Mouse (Mus musculus) bone marrow macrophage, adult 2 months (primary cell): ENCODE measurements at regions not wholly inside any gene's neighbourhood (a gene's known extent, or its start where the extent isn't known, plus 50 kb on each side); places are given as distances from the start of the nearest gene placed in this dataset.

Source experiments
- H3K27ac ChIP-seq: 2 replicates; pipeline ENCODE4 v1.5.1; 2012; ENCODE audit warnings: low read depth, low read length; ENCODE audit not compliant: insufficient read depth
- H3K4me1 ChIP-seq: 2 replicates; pipeline ENCODE4 v1.6.1; 2012; ENCODE audit warnings: low read length; ENCODE audit not compliant: control insufficient read depth, insufficient read depth
- H3K4me3 ChIP-seq: 2 replicates; pipeline ENCODE4 v1.5.1; 2012; ENCODE audit warnings: mild to moderate bottlenecking, low read length, moderate library complexity; ENCODE audit not compliant: insufficient read depth
- CTCF ChIP-seq: IDR thresholded peaks from 2 replicates; pipeline ENCODE4 v1.5.1; 2012; ENCODE audit warnings: low read depth, mild to moderate bottlenecking, low read length, moderate library complexity
- POLR2A ChIP-seq: IDR thresholded peaks from 2 replicates; pipeline ENCODE4 v1.6.1; 2012; ENCODE audit warnings: mild to moderate bottlenecking, low read depth, low read length, borderline replicate concordance

- no peak for TF ChIP-seq CTCF
- TF ChIP-seq POLR2A = no peak
- Histone ChIP-seq H3K27ac (no peak overlapping the region), H3K4me3 (no peak overlapping the region), H3K4me1 (no peaks in the 10 kb centered on the region)
Measured at GRCm38 (mm10) chr14:48815231-48815728, 141.7 kb upstream of the Otx2 start.

- Histone ChIP-seq H3K4me1 (no peaks in the 10 kb centered on the region), H3K4me3 (no peak overlapping the region), H3K27ac (no peak overlapping the region)
- TF ChIP-seq CTCF = no peak
- TF ChIP-seq POLR2A = no peak
Measured at GRCm38 (mm10) chr14:48812741-48813495, 139.3 kb upstream of the Otx2 start.

DNA sequence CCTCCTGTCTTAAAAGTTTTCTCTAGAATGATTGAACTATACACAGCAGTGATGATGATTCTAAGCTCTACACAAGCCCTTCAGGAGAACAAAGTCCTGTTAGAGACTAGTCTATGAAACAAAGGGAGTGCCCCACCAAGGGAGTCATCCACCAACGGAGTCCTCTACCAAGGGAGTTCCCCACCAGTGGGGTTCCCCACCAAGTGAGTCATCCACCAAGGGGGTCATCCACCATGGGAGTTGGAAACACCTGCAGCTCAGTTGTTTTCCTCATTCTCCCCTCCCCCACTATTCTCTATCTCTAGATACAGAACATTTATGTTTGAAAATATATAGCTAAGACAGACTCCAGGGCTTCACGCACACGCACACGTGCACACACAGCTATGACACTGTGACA lies 130.5 kb upstream of the Otx2 start:
- no peak overlapping the region for H3K4me3 ChIP-seq
- H3K27ac ChIP-seq = no peak overlapping the region
- TF ChIP-seq CTCF (no peak), POLR2A (no peak)
- H3K4me1 ChIP-seq = no peaks in the 10 kb centered on the region

- no peak for TF ChIP-seq CTCF
- no peak for TF ChIP-seq POLR2A
Measured at GRCm38 (mm10) chr14:48801283-48801682, 127.7 kb upstream of the Otx2 start.

GRCm38 (mm10) chr14:48800857-48801256 lies 127.2 kb upstream of the Otx2 start:
- Histone ChIP-seq H3K27ac (no peak overlapping the region), H3K4me1 (no peaks in the 10 kb centered on the region), H3K4me3 (no peak overlapping the region)
- TF ChIP-seq CTCF = no peak

More at GRCm38 (mm10) chr14:48801283-48801682, 127.7 kb upstream of the Otx2 start:
- Histone ChIP-seq H3K4me3 (no peak overlapping the region), H3K27ac (no peak overlapping the region), H3K4me1 (no peaks in the 10 kb centered on the region)

DNA sequence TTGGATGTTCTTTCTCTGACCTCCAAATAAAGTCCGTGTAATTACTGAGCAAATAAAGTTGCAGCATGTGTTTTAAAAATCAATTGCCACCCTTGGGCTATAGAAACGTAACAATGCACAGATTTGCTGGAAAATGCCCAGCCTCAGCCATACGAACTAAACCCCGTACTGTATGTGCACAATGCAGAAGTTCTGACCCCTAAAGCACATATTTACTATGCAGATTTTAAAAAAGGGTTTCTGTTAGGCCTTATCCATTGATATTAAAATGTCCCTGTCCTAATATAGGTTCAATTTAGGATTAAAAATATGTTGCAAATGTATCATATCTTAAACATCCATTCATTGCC lies 126.5 kb upstream of the Otx2 start:
- H3K4me3 ChIP-seq = no peak overlapping the region
- no peak overlapping the region for H3K27ac ChIP-seq
- H3K4me1 ChIP-seq = no peaks in the 10 kb centered on the region
- TF ChIP-seq CTCF (no peak), POLR2A (no peak)

DNA sequence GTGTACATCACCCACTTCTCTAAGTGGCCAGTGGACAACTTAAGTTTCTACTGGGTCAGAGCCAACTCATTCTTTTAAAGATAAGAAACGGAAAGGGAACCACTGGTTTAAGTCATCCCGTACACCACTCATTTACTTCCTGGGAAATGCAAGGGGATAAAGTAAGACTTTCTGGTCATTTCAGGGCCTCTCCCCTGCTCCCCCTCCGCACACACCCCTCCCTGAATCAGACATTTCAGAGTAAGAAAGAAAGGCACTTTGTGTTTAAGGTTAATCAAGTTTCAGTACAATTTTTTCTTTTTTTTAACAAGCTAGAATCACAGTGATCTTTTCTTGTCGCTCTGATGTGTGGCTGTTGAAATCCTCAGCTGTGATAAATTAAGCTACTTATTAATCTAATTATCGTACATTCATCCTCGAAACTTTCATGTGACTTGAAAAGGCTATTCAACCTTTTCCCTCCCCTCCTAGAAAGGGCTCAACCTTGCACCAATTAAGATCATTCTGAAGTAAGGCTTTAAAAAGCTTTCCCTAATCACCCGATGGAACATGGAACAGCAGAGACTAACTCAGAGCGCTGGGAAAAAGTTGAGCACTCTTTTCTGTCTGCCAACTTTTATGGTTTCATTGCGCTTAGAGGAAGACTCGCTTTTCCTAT lies 126.0 kb upstream of the Otx2 start:
- Histone ChIP-seq H3K4me1 (no peaks in the 10 kb centered on the region), H3K27ac (no peak overlapping the region), H3K4me3 (no peak overlapping the region)
- TF ChIP-seq POLR2A = no peak
- no peak for TF ChIP-seq CTCF

DNA sequence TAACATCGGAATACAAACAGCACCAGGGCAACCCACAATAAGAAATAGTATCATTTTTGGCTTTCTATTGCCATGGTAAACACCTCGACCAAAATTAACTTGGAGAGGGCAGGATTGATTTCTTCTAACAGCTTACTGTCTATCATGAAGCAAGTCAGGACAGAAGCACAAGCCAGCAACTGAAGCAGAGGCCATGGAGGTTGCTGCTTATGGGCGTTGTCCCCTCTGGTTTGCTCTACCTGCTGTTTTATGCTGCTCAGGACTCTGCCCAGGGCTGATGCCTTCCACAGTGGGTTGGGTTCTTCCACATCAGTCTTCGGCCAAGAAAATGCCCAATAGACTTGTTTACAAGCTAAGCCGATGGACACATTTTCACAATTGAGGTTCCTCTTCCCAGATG lies 117.9 kb upstream of the Otx2 start:
- H3K4me1 ChIP-seq = no peaks in the 10 kb centered on the region
- H3K27ac ChIP-seq = no peak overlapping the region
- H3K4me3 ChIP-seq = no peak overlapping the region
- no peak for TF ChIP-seq CTCF
- TF ChIP-seq POLR2A = no peak

DNA sequence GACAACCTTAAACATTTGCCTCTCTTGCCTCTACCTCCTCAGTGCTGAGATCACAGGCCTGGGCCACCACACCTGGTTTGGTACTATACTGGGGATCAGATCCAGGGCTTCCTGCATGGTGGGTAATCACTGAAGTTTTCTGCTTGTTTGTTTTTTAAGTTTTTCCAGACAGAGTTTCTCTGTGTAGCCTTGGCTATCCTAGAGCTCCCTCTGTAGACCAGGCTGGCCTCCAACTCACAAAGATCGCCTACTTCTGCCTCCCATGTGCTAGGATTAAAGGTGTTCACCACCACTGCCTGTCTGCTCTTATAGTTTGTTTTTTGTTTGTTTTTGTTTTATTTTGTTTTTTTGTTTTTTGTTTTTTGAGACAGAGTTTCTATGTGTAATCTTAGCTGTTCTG lies 105.7 kb upstream of the Otx2 start:
- no peak overlapping the region for H3K4me3 ChIP-seq
- TF ChIP-seq POLR2A = no peak
- H3K4me1 ChIP-seq = no peaks in the 10 kb centered on the region
- H3K27ac ChIP-seq = no peak overlapping the region

DNA sequence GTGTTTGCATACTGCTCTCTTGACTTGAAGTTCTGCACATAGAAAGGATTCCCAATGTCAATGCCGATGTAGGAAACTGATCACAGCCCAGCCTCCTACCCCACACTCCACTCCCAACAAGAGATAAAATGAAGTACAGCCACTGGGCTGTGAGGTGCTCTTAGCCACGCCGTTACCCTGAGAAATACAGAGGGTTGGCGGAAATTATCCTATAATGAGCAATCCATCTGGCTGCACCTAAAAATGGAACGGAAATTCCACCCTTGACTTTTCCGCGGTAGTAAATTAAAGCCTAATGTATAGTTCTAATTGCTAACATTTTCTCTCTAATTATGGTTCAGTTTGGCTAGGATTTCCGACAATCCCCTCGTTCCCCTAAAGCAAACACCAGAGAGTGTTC lies 97.2 kb upstream of the Otx2 start:
- Histone ChIP-seq H3K4me1 (no peaks in the 10 kb centered on the region), H3K27ac (no peak overlapping the region), H3K4me3 (no peak overlapping the region)
- no peak for TF ChIP-seq CTCF
- TF ChIP-seq POLR2A = no peak

GRCm38 (mm10) chr14:48762691-48763090 lies 89.1 kb upstream of the Otx2 start:
- H3K4me3 ChIP-seq = no peak overlapping the region
- no peak for TF ChIP-seq POLR2A
- TF ChIP-seq CTCF = no peak
- no peaks in the 10 kb centered on the region for H3K4me1 ChIP-seq
- H3K27ac ChIP-seq = no peak overlapping the region
